Mouse (Mus musculus) layer of hippocampus, adult 11-12 months (tissue): ENCODE results near the gene Fstl3.

Experiments used
- DNase-seq: peaks from one replicate; pipeline ENCODE4 v3.0.0; 2022; ENCODE audit warnings: low spot score

Gene Fstl3

GRCm38 (mm10) chr10:79788386-79789158 lies 11.5 kb downstream of the Fstl3 start:
- DNase-seq: peak; percentile 84

GRCm38 (mm10) chr10:79789581-79789980 lies 12.5 kb downstream of the Fstl3 start:
- DNase-seq: no peak

GRCm38 (mm10) chr10:79790861-79791260 lies 13.8 kb downstream of the Fstl3 start, which contains the start of gene Prss57:
Gene Prss57, minus strand, starts transcription at chr10:79790961.
- no peak for DNase-seq

- DNase-seq: no peak
Measured at GRCm38 (mm10) chr10:79792339-79793040, 15.4 kb downstream of the Fstl3 start.

GRCm38 (mm10) chr10:79793051-79793737 lies 16.1 kb downstream of the Fstl3 start, which contains the start of gene Palm:
Gene Palm, plus strand, starts transcription at chr10:79793572.
- DNase-seq: peak; percentile 85

- peak; percentile 68 for DNase-seq
Measured at GRCm38 (mm10) chr10:79793738-79794490, 16.8 kb downstream of the Fstl3 start.

- no peak for DNase-seq
Measured at GRCm38 (mm10) chr10:79794491-79794931, 17.4 kb downstream of the Fstl3 start.

- DNase-seq: no peak
Measured at GRCm38 (mm10) chr10:79795905-79796304, 18.8 kb downstream of the Fstl3 start.

GRCm38 (mm10) chr10:79797326-79797725 lies 20.3 kb downstream of the Fstl3 start:
- no peak for DNase-seq

GRCm38 (mm10) chr10:79798289-79798928 lies 21.3 kb downstream of the Fstl3 start:
- DNase-seq: no peak

- DNase-seq: no peak
Measured at GRCm38 (mm10) chr10:79800508-79800907, 23.4 kb downstream of the Fstl3 start.

- DNase-seq: no peak
Measured at GRCm38 (mm10) chr10:79801837-79802236, 24.8 kb downstream of the Fstl3 start.

- DNase-seq: peak; percentile 46
Measured at GRCm38 (mm10) chr10:79802331-79802971, 25.4 kb downstream of the Fstl3 start.

GRCm38 (mm10) chr10:79803716-79804323 lies 26.7 kb downstream of the Fstl3 start:
- DNase-seq: peak; percentile 91

- no peak for DNase-seq
Measured at GRCm38 (mm10) chr10:79805636-79806035, 28.6 kb downstream of the Fstl3 start.

- no peak for DNase-seq
Measured at GRCm38 (mm10) chr10:79806331-79806730, 29.3 kb downstream of the Fstl3 start.

GRCm38 (mm10) chr10:79806972-79807371 lies 29.9 kb downstream of the Fstl3 start:
- no peak for DNase-seq

- no peak for DNase-seq
Measured at GRCm38 (mm10) chr10:79807826-79808225, 30.8 kb downstream of the Fstl3 start.

- DNase-seq: no peak
Measured at GRCm38 (mm10) chr10:79808728-79809127, 31.7 kb downstream of the Fstl3 start.
